Mouse (Mus musculus): ENCODE measurements at regions not wholly inside any gene's neighbourhood (a gene's known extent, or its start where the extent isn't known, plus 50 kb on each side); places are given as distances from the start of the nearest gene placed in this dataset.
A peak's percentile ranks its signal among the peaks of the same experiment; 100 is the strongest.

DNA sequence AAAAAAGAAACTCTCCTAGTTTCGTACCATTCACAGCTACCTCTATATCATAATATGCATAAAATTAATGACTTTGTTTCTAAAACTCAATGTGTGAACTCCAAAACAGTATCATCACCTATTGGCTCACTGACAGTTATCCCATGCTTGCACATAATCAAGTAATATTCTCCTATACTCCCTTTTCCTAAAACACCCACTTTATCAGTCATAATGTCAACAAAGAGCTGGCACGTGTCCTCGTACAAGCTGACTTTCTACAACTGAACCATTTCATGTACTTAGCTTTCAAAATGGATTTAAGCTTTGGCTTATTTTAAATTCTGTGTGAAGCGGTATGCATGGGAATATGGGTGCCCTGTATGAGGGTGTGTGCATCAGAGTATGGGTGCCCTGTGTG is 58.0 kb upstream of the Golim4 start:
- DNase-seq (ENCODE audit: low spot score) = no peak

GRCm38 (mm10) chr3:76008564-76009183 is 51.9 kb upstream of the Golim4 start:
- DNase-seq (ENCODE audit: low spot score) = peak; percentile 18

Measured in thymus, postnatal 0 days (tissue).